Comparison of ENCODE assay signal across 8 mouse cellular contexts in the genomic region with DNA sequence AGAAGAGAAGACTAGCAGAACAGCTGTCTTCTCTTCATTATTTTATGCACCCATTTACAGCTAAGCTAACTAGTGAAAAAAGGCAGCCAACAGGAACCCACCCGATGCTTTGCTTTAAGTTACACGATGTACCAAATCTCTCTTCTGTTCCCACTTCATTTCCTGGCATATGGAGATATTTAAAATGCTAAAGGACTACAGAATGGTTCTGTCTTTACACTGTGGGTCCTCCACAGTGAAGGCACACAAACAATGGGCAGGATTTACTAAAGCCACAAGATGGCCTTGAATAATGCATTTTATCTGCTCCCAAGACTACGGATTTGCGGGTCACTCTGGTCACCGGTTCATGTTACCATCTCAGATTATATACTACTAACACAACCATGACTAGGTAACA. TPM values are rescaled to one million over a fixed set of nuclear protein-coding genes. Genes with fewer than 3 reads are reported as not detected.
A peak's percentile ranks its signal among the peaks of the same experiment; 100 is the strongest.
DNase-seq lines count a peak whose midpoint lies in the region; ATAC-seq and TF ChIP-seq lines count a peak whose summit lies in the region.

No protein-coding gene starts in this region.

- no peak for TF ChIP-seq CTCF in layer of hippocampus, adult 2 months (conservative IDR thresholded peaks at IDR 0.05)
- TF ChIP-seq CTCF in gastrocnemius, adult 2 months (IDR thresholded peaks at IDR 0.05) = no peak

- TF ChIP-seq POLR2A in myocyte (IDR thresholded peaks at IDR 0.05; ENCODE audit: insufficient read length, low read depth) = no peak

- ATAC-seq in hindbrain, embryonic 16.5 days = no peak

- peak overlapping the region; percentile 20; the same call in 1 of the 2 replicates for H3K9ac ChIP-seq in hindbrain, embryonic 16.5 days (ENCODE audit: low read depth, low read length)

- peak overlapping the region; percentile 72 for H3K4me3 ChIP-seq in layer of hippocampus, adult 2 months
- H3K4me3 ChIP-seq in hindbrain, embryonic 16.5 days (ENCODE audit: low read length) = peak overlapping the region; percentile 90
- H3K4me3 ChIP-seq in myocyte = peak overlapping the region; percentile 57
- no peak overlapping the region for H3K4me3 ChIP-seq in gastrocnemius, adult 2 months

- no peaks in the 10 kb centered on the region for H3K27me3 ChIP-seq in hindbrain, embryonic 16.5 days (replicated peaks; ENCODE audit: control insufficient read depth, insufficient read depth, low read length)
- H3K27me3 ChIP-seq in myocyte (ENCODE audit: control insufficient read depth, insufficient read depth, insufficient read length) = no peaks in the 10 kb centered on the region

- 6% methylated on average over 5 of the region's 5 CpGs for WGBS in hindbrain, embryonic 16.5 days

- no peaks in the 10 kb centered on the region for H3K36me3 ChIP-seq in hindbrain, embryonic 16.5 days (ENCODE audit: control insufficient read depth, insufficient read depth, low read length)
- no peaks in the 10 kb centered on the region for H3K36me3 ChIP-seq in myocyte (ENCODE audit: control insufficient read depth, insufficient read depth)

- no peaks in the 10 kb centered on the region for H3K9me3 ChIP-seq in hindbrain, embryonic 16.5 days (ENCODE audit: control insufficient read depth, low read length)

- peak overlapping the region; percentile 84 for H3K27ac ChIP-seq in layer of hippocampus, adult 2 months
- H3K27ac ChIP-seq in hindbrain, embryonic 16.5 days (ENCODE audit: low read depth, low read length) = no peak overlapping the region
- H3K27ac ChIP-seq in gastrocnemius, adult 2 months = no peak overlapping the region

- intact Hi-C loops in gastrocnemius, adult 2 months (cut with DNase I) = loop anchor here (10.0 kb wide), 1 partner anchor 262 kb away; no protein-coding TSS in a partner anchor

- no peaks in the 10 kb centered on the region for H3K79me2 ChIP-seq in myocyte (ENCODE audit: control insufficient read depth, insufficient read depth)

- no peak overlapping the region for H3ac ChIP-seq in myocyte (ENCODE audit: control insufficient read depth, insufficient read length)

- H3K4me2 ChIP-seq in hindbrain, embryonic 16.5 days (ENCODE audit: low read length) = peak overlapping the region; percentile 80
- H3K4me2 ChIP-seq in myocyte (ENCODE audit: low read depth) = peak overlapping the region; percentile 63

- no peak for DNase-seq in layer of hippocampus, adult 2 months (ENCODE audit: low spot score in 2 of 2)
- DNase-seq in layer of hippocampus, postnatal 36 days = no peak
- DNase-seq in embryo, embryonic 10.5 days (ENCODE audit: low spot score) = peak; percentile 53
- no peak for DNase-seq in right cerebral cortex, postnatal 36 days (ENCODE audit: low spot score in 2 of 2)
- no peak for DNase-seq in gastrocnemius, adult 2 months
- no peak for DNase-seq in cerebellum, adult 11 months

- peaks cover 22% of the 10 kb centered on the region for H3K4me1 ChIP-seq in hindbrain, embryonic 16.5 days (ENCODE audit: control insufficient read depth, insufficient read depth, low read depth, low read length)

TF ChIP-seq in myocyte, 11 proteins besides CTCF, POLR2A, EP300 and RAD21:
- no peak for TF ChIP-seq TCF3 (IDR thresholded peaks at IDR 0.05; ENCODE audit: insufficient read length, low read depth)
- TF ChIP-seq POLR2AphosphoS2 (IDR thresholded peaks at IDR 0.05; ENCODE audit: insufficient read length, low read depth) = no peak
- no peak for TF ChIP-seq CEBPB (IDR thresholded peaks at IDR 0.05; ENCODE audit: insufficient read depth, poor library complexity, severe bottlenecking)
- TF ChIP-seq MAX (IDR thresholded peaks at IDR 0.05; ENCODE audit: low read depth) = no peak
- TF ChIP-seq SRF (IDR thresholded peaks at IDR 0.05; ENCODE audit: control insufficient read depth, insufficient read length, low read depth) = no peak
- no peak for TF ChIP-seq E2F4 (IDR thresholded peaks at IDR 0.05; ENCODE audit: insufficient read depth)
- TF ChIP-seq REST (IDR thresholded peaks at IDR 0.05; ENCODE audit: insufficient read depth, insufficient read length) = no peak
- TF ChIP-seq MYOD1 (IDR thresholded peaks at IDR 0.05; ENCODE audit: control insufficient read depth in 1 of 3, insufficient read length in 2 of 3, low read depth in 2 of 3) = no peak
- TF ChIP-seq TCF12 (IDR thresholded peaks at IDR 0.05; ENCODE audit: insufficient read depth, poor library complexity, severe bottlenecking) = no peak
- no peak for TF ChIP-seq USF1 (IDR thresholded peaks at IDR 0.05; ENCODE audit: low read depth)
- TF ChIP-seq MYOG (IDR thresholded peaks at IDR 0.05; ENCODE audit: control insufficient read depth in 1 of 3, insufficient read depth in 1 of 3, insufficient read length in 2 of 3, low read depth in 2 of 3) = no peak

RNA-seq across cellular contexts. Expression of a gene that starts 1.0 kb away (rescaled TPM):
- total RNA-seq in layer of hippocampus, adult 2 months (2021) = 10 to 100 TPM; 19.2 to 21.7 TPM
- total RNA-seq in layer of hippocampus, postnatal 36 days (2021) = 10 to 100 TPM; 19.6 to 19.9 TPM
- 12.2 and 14.5 TPM in 2 replicates for polyA plus RNA-seq in hindbrain, embryonic 16.5 days (2015; fragmentation: Nextera tagmentation; extraction: Ambion mirVana)
- 2.7 TPM for polyA plus RNA-seq in myocyte (2012; fragmentation: generic; extraction: Trizol)
- total RNA-seq in gastrocnemius, adult 2 months (2021) = not detected

RNA-seq across cellular contexts. Expression of a gene that starts 15.9 kb away (rescaled TPM):
- 10 to 100 TPM; 41.2 to 48.6 TPM for total RNA-seq in layer of hippocampus, adult 2 months (2021)
- 10 to 100 TPM; 36.6 to 41.2 TPM for total RNA-seq in layer of hippocampus, postnatal 36 days (2021)
- 48.0 and 50.5 TPM in 2 replicates for polyA plus RNA-seq in hindbrain, embryonic 16.5 days (2015; fragmentation: Nextera tagmentation; extraction: Ambion mirVana)
- 32.6 TPM for polyA plus RNA-seq in myocyte (2012; fragmentation: generic; extraction: Trizol)
- 10 to 100 TPM; 26.2 to 29.2 TPM for total RNA-seq in gastrocnemius, adult 2 months (2021)

RNA-seq across cellular contexts. Expression of a gene that starts 39.5 kb away (rescaled TPM):
- 10 to 100 TPM; 28.4 to 29.4 TPM for total RNA-seq in layer of hippocampus, adult 2 months (2021)
- 10 to 100 TPM; 26.6 to 32.4 TPM for total RNA-seq in layer of hippocampus, postnatal 36 days (2021)
- 9.1 and 15.7 TPM in 2 replicates for polyA plus RNA-seq in hindbrain, embryonic 16.5 days (2015; fragmentation: Nextera tagmentation; extraction: Ambion mirVana)
- polyA plus RNA-seq in myocyte (2012; fragmentation: generic; extraction: Trizol) = 123 TPM
- 100 to 1,000 TPM; 203 to 251 TPM for total RNA-seq in gastrocnemius, adult 2 months (2021)

Comparison
In these comparisons a context has a peak if more than half of its experiments do, and no peak if none do; other contexts are left out.
1. RNA of a gene that starts 1.0 kb away (total RNA-seq): 19.2 to 21.7 TPM in layer of hippocampus, adult 2 months and 19.6 to 19.9 TPM in layer of hippocampus, postnatal 36 days; not detected in gastrocnemius, adult 2 months; every median in the first group is over 10 times any median in the second.
2. RNA of a gene that starts 39.5 kb away (total RNA-seq): 203 to 251 TPM in gastrocnemius, adult 2 months; 26.6 to 32.4 TPM in layer of hippocampus, postnatal 36 days and 28.4 to 29.4 TPM in layer of hippocampus, adult 2 months; every median in the first group is over 4 times any median in the second.